In the genomic region with DNA sequence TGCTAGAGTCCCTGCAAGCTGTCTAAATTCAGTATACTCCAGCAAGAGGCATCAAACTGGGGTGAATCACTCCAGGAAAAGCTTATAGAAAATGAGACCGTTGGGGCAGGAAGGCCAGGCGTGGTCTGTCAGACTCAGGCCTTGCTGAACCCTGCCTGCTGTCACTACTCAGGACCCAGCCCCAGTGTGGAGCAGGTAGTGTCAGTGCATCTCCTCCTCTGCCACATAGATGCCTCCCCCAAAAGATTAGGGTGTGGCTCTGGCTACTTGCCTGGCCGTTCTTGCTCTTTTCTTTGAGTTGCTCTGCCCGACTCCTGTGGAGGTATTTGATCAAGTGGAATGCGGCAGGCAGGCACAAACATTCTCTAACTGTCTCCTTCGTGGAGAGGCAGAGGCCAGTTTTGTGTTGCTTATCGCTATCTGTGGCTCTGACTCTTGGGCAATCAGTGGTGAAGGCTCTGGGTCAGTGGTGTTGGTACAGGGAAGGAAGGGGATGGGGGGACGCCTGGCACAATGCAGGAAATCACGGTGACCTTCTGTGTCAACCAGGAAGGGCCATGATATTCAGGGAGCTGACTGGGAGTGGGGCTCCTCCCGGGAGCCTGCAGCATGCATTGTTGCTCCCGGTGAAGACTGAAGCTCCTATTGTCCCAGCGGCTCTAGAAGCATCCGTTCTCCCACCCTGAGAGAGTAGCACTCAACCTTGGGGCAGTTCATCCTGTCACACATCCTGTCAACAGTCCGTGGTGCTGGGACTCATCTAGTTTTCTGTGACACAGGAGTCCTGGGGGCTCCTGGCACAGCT, we compare ENCODE assay signal across 9 mouse cellular contexts. TPM values are rescaled to one million over a fixed set of nuclear protein-coding genes. Genes with fewer than 3 reads are reported as not detected.
A peak's percentile ranks its signal among the peaks of the same experiment; 100 is the strongest.
DNase-seq lines count a peak whose midpoint lies in the region; ATAC-seq and TF ChIP-seq lines count a peak whose summit lies in the region.
"Had no signal": no experiment of that assay in that cellular context is flagged by ENCODE, and none has a peak within 500 bp of the region (broad histone marks: within the 10 kb centered on the region; RNA-seq: fewer than 3 reads in every experiment).

No protein-coding gene starts in this region.

- H3K27me3 ChIP-seq in heart, adult 2 months (ENCODE audit: control insufficient read depth, insufficient read depth, low read length) = no peaks in the 10 kb centered on the region
- H3K27me3 ChIP-seq in embryonic facial prominence, embryonic 14.5 days (replicated peaks; ENCODE audit: control insufficient read depth, insufficient read depth, low read length) = no peaks in the 10 kb centered on the region
- H3K27me3 ChIP-seq in midbrain, embryonic 13.5 days = no peaks in the 10 kb centered on the region

- peaks cover 10% of the 10 kb centered on the region for H3K4me1 ChIP-seq in heart, adult 2 months (ENCODE audit: control insufficient read depth, insufficient read depth, low read length)
- H3K4me1 ChIP-seq in embryonic facial prominence, embryonic 14.5 days (ENCODE audit: control insufficient read depth, insufficient read depth, low read length) = 0 out of 2 replicates have a peak, but pooled peaks cover 5% of the 10 kb centered on the region
- H3K4me1 ChIP-seq in midbrain, embryonic 13.5 days (replicated peaks) = peaks cover 53% of the 10 kb centered on the region

- H3K9ac ChIP-seq in heart, adult 2 months (ENCODE audit: low read depth, low read length) = 0 out of 2 replicates have a peak overlapping the region, but pooled peaks have one; percentile 1
- 0 out of 2 replicates have a peak overlapping the region, but pooled peaks have one; percentile 10 for H3K9ac ChIP-seq in embryonic facial prominence, embryonic 14.5 days (ENCODE audit: low read depth, low read length)
- no peak overlapping the region; the same call in 1 of the 2 replicates for H3K9ac ChIP-seq in midbrain, embryonic 13.5 days (replicated peaks)

- H3K79me2 ChIP-seq in heart, adult 2 months (replicated peaks; ENCODE audit: control insufficient read depth, insufficient read depth, low read length) = no peaks in the 10 kb centered on the region

- WGBS in heart, adult 2 months = 22% methylated on average over 14 of the region's 14 CpGs
- 26% methylated on average over 14 of the region's 14 CpGs for WGBS in embryonic facial prominence, embryonic 14.5 days
- WGBS in midbrain, embryonic 13.5 days = 23% methylated on average over 14 of the region's 14 CpGs

- intact Hi-C loops in heart, adult 2 months (cut with DNase I) = loop anchor here (2.0 kb wide), 1 partner anchor 24 kb away; no protein-coding TSS in a partner anchor

- no peaks in the 10 kb centered on the region for H3K36me3 ChIP-seq in heart, adult 2 months (ENCODE audit: control insufficient read depth, insufficient read depth, low read length)
- no peaks in the 10 kb centered on the region for H3K36me3 ChIP-seq in embryonic facial prominence, embryonic 14.5 days (ENCODE audit: control insufficient read depth, insufficient read depth, low read length)
- no peaks in the 10 kb centered on the region for H3K36me3 ChIP-seq in midbrain, embryonic 13.5 days

- H3K4me2 ChIP-seq in embryonic facial prominence, embryonic 14.5 days (ENCODE audit: low read depth, low read length) = no peak overlapping the region
- H3K4me2 ChIP-seq in midbrain, embryonic 13.5 days (replicated peaks) = no peak overlapping the region

- 0 out of 2 replicates have a peak, but pooled peaks have one; percentile 37 for TF ChIP-seq POLR2A in heart, adult 2 months (IDR thresholded peaks at IDR 0.05; ENCODE audit: insufficient read depth, low read depth, low read length)

- H3K27ac ChIP-seq in heart, adult 2 months = peak overlapping the region; percentile 76
- H3K27ac ChIP-seq in embryonic facial prominence, embryonic 14.5 days (replicated peaks; ENCODE audit: low read depth, low read length) = peak overlapping the region; percentile 52; the same call in 1 of the 2 replicates
- peak overlapping the region; percentile 47; the same call in 1 of the 2 replicates for H3K27ac ChIP-seq in midbrain, embryonic 13.5 days
- no peak overlapping the region; the same call in 1 of the 2 replicates for H3K27ac ChIP-seq in layer of hippocampus, adult 2 months

- 0 out of 2 replicates have a peak, but pooled peaks have one; percentile 10 for TF ChIP-seq EP300 in heart, adult 2 months (IDR thresholded peaks at IDR 0.05; ENCODE audit: insufficient read depth, low read depth, low read length)

- TF ChIP-seq CTCF in heart, adult 2 months (IDR thresholded peaks at IDR 0.05) = no peak
- no peak for TF ChIP-seq CTCF in layer of hippocampus, adult 2 months (conservative IDR thresholded peaks at IDR 0.05)

- no peak for ATAC-seq in embryonic facial prominence, embryonic 14.5 days (ENCODE audit: low read depth)
- ATAC-seq in midbrain, embryonic 13.5 days = no peak

- no peaks in the 10 kb centered on the region for H3K9me3 ChIP-seq in embryonic facial prominence, embryonic 14.5 days (ENCODE audit: control insufficient read depth, low read length)
- no peaks in the 10 kb centered on the region for H3K9me3 ChIP-seq in midbrain, embryonic 13.5 days

- DNase-seq in heart, adult 2 months = peak in 1 of 2 experiments; percentile 30
- no peak for DNase-seq in heart, adult 8-10 months (ENCODE audit: low spot score)
- peak; percentile 38 for DNase-seq in embryonic facial prominence, embryonic 14.5 days (ENCODE audit: low spot score)
- peak; percentile 39 to 62 for DNase-seq in kidney, postnatal 36 days
- no peak for DNase-seq in thymus, postnatal 10 days (ENCODE audit: low spot score in 2 of 2)
- no peak for DNase-seq in layer of hippocampus, adult 2 months (ENCODE audit: low spot score in 2 of 2)
- DNase-seq in urinary bladder, postnatal 36 days (ENCODE audit: low spot score in 2 of 2) = no peak

- no peak overlapping the region for H3K4me3 ChIP-seq in heart, adult 2 months
- no peak overlapping the region for H3K4me3 ChIP-seq in embryonic facial prominence, embryonic 14.5 days (ENCODE audit: low read depth, low read length)
- H3K4me3 ChIP-seq in midbrain, embryonic 13.5 days (replicated peaks) = no peak overlapping the region
- no peak overlapping the region for H3K4me3 ChIP-seq in layer of hippocampus, adult 2 months

RNA-seq across cellular contexts. Expression of gene 6430548M08Rik, which starts 12.6 kb away (rescaled TPM):
- 10 to 100 TPM; 16.1 to 20.0 TPM for total RNA-seq in heart, adult 2 months (2021)
- polyA plus RNA-seq in heart, adult 2 months (2012; rRNA removed) = 6.4 and 9.5 TPM in 2 replicates
- 10 to 100 TPM; 17.5 to 27.7 (median 22.0) TPM for total RNA-seq in heart, adult 8-10 months (2022)
- polyA plus RNA-seq in embryonic facial prominence, embryonic 14.5 days (2014; fragmentation: Nextera tagmentation; extraction: Ambion mirVana) = 8.5 and 9.6 TPM in 2 replicates
- polyA plus RNA-seq in midbrain, embryonic 13.5 days (2015; fragmentation: Nextera tagmentation; extraction: Ambion mirVana) = 23.1 and 23.3 TPM in 2 replicates
- total RNA-seq in layer of hippocampus, adult 2 months (2021) = 100 to 1,000 TPM; 170 to 183 TPM

RNA-seq across cellular contexts. Expression of gene Zdhhc7, which starts 25.3 kb away (rescaled TPM):
- total RNA-seq in heart, adult 2 months (2021) = 10 to 100 TPM; 34.2 to 35.4 TPM
- 48.5 and 70.6 TPM in 2 replicates for polyA plus RNA-seq in heart, adult 2 months (2012; rRNA removed)
- total RNA-seq in heart, adult 8-10 months (2022) = 10 to 100 TPM; 33.5 to 40.0 (median 34.3) TPM
- 29.9 and 32.6 TPM in 2 replicates for polyA plus RNA-seq in embryonic facial prominence, embryonic 14.5 days (2014; fragmentation: Nextera tagmentation; extraction: Ambion mirVana)
- polyA plus RNA-seq in midbrain, embryonic 13.5 days (2015; fragmentation: Nextera tagmentation; extraction: Ambion mirVana) = 28.3 and 30.2 TPM in 2 replicates
- 10 to 100 TPM; 33.9 to 35.9 TPM for total RNA-seq in layer of hippocampus, adult 2 months (2021)

RNA-seq across cellular contexts. Expression of gene Fam92b, which starts 50.7 kb away (rescaled TPM):
- not detected for total RNA-seq in heart, adult 2 months (2021)
- polyA plus RNA-seq in heart, adult 2 months (2012; rRNA removed) = 1.0 TPM in 1 of 2 replicates, not detected in the other
- not detected for total RNA-seq in heart, adult 8-10 months (2022)
- 2.4 and 3.5 TPM in 2 replicates for polyA plus RNA-seq in embryonic facial prominence, embryonic 14.5 days (2014; fragmentation: Nextera tagmentation; extraction: Ambion mirVana)
- polyA plus RNA-seq in midbrain, embryonic 13.5 days (2015; fragmentation: Nextera tagmentation; extraction: Ambion mirVana) = 2.3 and 2.4 TPM in 2 replicates
- total RNA-seq in layer of hippocampus, adult 2 months (2021) = under 1 TPM; 0.31 to 0.91 TPM
- total RNA-seq: ES-E14 had no signal

Comparison
In these comparisons a context has a peak if more than half of its experiments do, and no peak if none do; other contexts are left out.
1. DNase-seq: peak in embryonic facial prominence, embryonic 14.5 days (single experiment) and kidney, postnatal 36 days (2 of 2); none in heart, adult 8-10 months (single experiment), thymus, postnatal 10 days (0 of 2), layer of hippocampus, adult 2 months (0 of 2) and urinary bladder, postnatal 36 days (0 of 2).
2. RNA of gene 6430548M08Rik, which starts 12.6 kb away (total RNA-seq): 170 to 183 TPM in layer of hippocampus, adult 2 months; 17.5 to 27.7 TPM in heart, adult 8-10 months and 16.1 to 20.0 TPM in heart, adult 2 months; every median in the first group is over 4 times any median in the second.